10 mouse cellular contexts compared by ENCODE assay signal in the genomic region with DNA sequence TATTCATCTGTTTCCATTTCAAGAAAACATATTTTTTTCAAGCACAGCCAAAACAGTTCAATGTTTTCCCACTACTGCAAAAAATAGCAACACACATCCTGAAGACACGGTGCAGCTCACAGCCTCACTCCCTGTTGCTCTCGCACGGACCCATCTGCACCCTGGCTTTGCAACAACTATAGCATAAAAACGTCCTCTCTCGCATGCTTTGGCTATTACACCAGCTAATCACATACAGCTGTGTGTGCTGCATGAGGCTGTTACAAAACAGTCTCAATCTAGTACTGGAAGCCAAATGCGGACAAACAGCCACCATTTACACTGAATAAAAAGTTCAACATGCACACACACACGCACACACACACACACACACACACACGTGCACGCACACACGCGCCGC.
DNase-seq lines count a peak whose midpoint lies in the region; ATAC-seq and TF ChIP-seq lines count a peak whose summit lies in the region.
"Had no signal": no experiment of that assay in that cellular context is flagged by ENCODE, and none has a peak within 500 bp of the region (broad histone marks: within the 10 kb centered on the region; RNA-seq: fewer than 3 reads in every experiment).

No protein-coding gene starts in this region.

- H3K4me1 ChIP-seq in heart, embryonic 11.5 days (ENCODE audit: control insufficient read depth, insufficient read depth, low read length), result peaks cover 23% of the 10 kb centered on the region
- H3K4me1 ChIP-seq in kidney, embryonic 15.5 days, result peaks cover 47% of the 10 kb centered on the region
- peaks cover 45% of the 10 kb centered on the region for H3K4me1 ChIP-seq in limb, embryonic 12.5 days (replicated peaks)

- peak; percentile 85 for DNase-seq in heart, adult 11 months
- no peak for DNase-seq in kidney, postnatal 25 days
- DNase-seq in brain, embryonic 14.5 days (ENCODE audit: low read depth), result peak; percentile 17
- DNase-seq in cerebellum, adult 9-11 months, result no peak
- no peak for DNase-seq in testis, postnatal 14 days (ENCODE audit: low spot score)
- DNase-seq: adrenal gland, postnatal 10 days; cerebellum, adult 18-20 months had no signal

- 77% methylated on average over 12 of the region's 12 CpGs for WGBS in heart, embryonic 11.5 days (ENCODE audit: insufficient replicate concordance)
- 68% methylated on average over 12 of the region's 12 CpGs for WGBS in kidney, embryonic 15.5 days
- WGBS in limb, embryonic 12.5 days, result 40% methylated on average over 12 of the region's 12 CpGs

- H3K4me2 ChIP-seq in heart, embryonic 11.5 days, result no peak overlapping the region
- peak overlapping the region; percentile 50; the same call in 1 of the 2 replicates for H3K4me2 ChIP-seq in kidney, embryonic 15.5 days
- peak overlapping the region; percentile 62 for H3K4me2 ChIP-seq in limb, embryonic 12.5 days

- H3K4me3 ChIP-seq in heart, embryonic 11.5 days (ENCODE audit: low read depth, low read length), result no peak overlapping the region
- no peak overlapping the region for H3K4me3 ChIP-seq in kidney, embryonic 15.5 days (replicated peaks)
- H3K4me3 ChIP-seq in limb, embryonic 12.5 days (replicated peaks), result no peak overlapping the region

- TF ChIP-seq CTCF in brain, embryonic 14.5 days (IDR thresholded peaks at IDR 0.05; ENCODE audit: borderline replicate concordance, extremely low read depth, insufficient read depth, insufficient read length), result no peak

- H3K9ac ChIP-seq in heart, embryonic 11.5 days (ENCODE audit: low read depth, low read length), result no peak overlapping the region
- no peak overlapping the region for H3K9ac ChIP-seq in kidney, embryonic 15.5 days
- H3K9ac ChIP-seq in limb, embryonic 12.5 days (replicated peaks), result no peak overlapping the region

- ATAC-seq in heart, embryonic 11.5 days (replicated peaks; ENCODE audit: insufficient number of reproducible peaks, low FRiP score, low TSS enrichment), result no peak
- ATAC-seq in kidney, embryonic 15.5 days (replicated peaks; ENCODE audit: low FRiP score), result no peak
- ATAC-seq in limb, embryonic 12.5 days (ENCODE audit: insufficient number of reproducible peaks, insufficient read depth, low FRiP score, low TSS enrichment, low read depth), result peak; percentile 52

- H3K9me3 ChIP-seq in heart, embryonic 11.5 days (replicated peaks; ENCODE audit: control insufficient read depth, low read length), result no peaks in the 10 kb centered on the region
- no peaks in the 10 kb centered on the region; the same call in 1 of the 2 replicates for H3K9me3 ChIP-seq in kidney, embryonic 15.5 days (replicated peaks)
- peaks cover 10% of the 10 kb centered on the region for H3K9me3 ChIP-seq in limb, embryonic 12.5 days

- no peak overlapping the region for H3K27ac ChIP-seq in heart, embryonic 11.5 days (ENCODE audit: low read depth, low read length)
- H3K27ac ChIP-seq in kidney, embryonic 15.5 days, result peak overlapping the region; percentile 82; the same call in 1 of the 2 replicates
- H3K27ac ChIP-seq in limb, embryonic 12.5 days, result peak overlapping the region; percentile 77

- TF ChIP-seq POLR2A in brain, embryonic 14.5 days (IDR thresholded peaks at IDR 0.05; ENCODE audit: borderline replicate concordance, extremely low read depth, insufficient read depth, insufficient read length, poor library complexity, severe bottlenecking), result no peak

- no peaks in the 10 kb centered on the region for H3K27me3 ChIP-seq in heart, embryonic 11.5 days (ENCODE audit: control insufficient read depth, insufficient read depth, low read length)
- H3K27me3 ChIP-seq in kidney, embryonic 15.5 days, result no peaks in the 10 kb centered on the region
- no peaks in the 10 kb centered on the region for H3K27me3 ChIP-seq in limb, embryonic 12.5 days

- H3K36me3 ChIP-seq in heart, embryonic 11.5 days (ENCODE audit: control insufficient read depth, insufficient read depth, low read length), result peaks cover 3% of the 10 kb centered on the region; the same call in 1 of the 2 replicates
- H3K36me3 ChIP-seq in kidney, embryonic 15.5 days, result peaks cover 18% of the 10 kb centered on the region
- peaks cover 10% of the 10 kb centered on the region for H3K36me3 ChIP-seq in limb, embryonic 12.5 days

Comparison
In these comparisons a context has a peak if more than half of its experiments do, and no peak if none do; other contexts are left out.
1. DNase-seq: peak in heart, adult 11 months (single experiment) and brain, embryonic 14.5 days (single experiment); none in kidney, postnatal 25 days (0 of 2), cerebellum, adult 9-11 months (single experiment) and testis, postnatal 14 days (single experiment).